Mouse (Mus musculus) cerebellum, postnatal 25 days (tissue): ENCODE data around the gene Prune2.
"Not testable (repeated sequence)": the region's sequence is repeated elsewhere in the genome, so short reads cannot be mapped to it uniquely, and the experiment has no call there.

ENCODE experiments used
- DNase-seq, 2 experiments: peaks; one replicate each; pipeline ENCODE4 v3.0.0; 2021; ENCODE audit warnings: mixed read lengths in 2 of 2

Prune2 gene

DNA sequence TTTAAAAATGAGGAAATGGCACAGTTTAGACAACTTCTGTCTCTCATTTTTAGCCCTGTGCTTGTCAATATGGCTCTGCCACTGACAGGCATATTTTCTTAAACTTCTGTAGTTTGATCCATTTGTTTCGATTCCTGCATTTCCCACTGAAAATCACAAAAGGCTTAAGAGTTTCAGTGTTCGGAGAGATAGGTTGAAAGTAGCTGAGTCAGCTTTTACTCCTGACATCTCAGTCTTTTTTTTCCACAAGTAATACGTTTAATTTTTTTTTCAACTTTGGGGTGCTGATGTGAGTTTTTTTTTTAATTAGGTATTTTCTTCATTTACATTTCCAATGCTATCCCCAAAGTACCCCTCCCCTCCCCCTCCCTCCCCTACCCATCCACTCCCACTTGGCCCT is 174.6 kb downstream of the Prune2 start:
- DNase-seq, result no peak

DNA sequence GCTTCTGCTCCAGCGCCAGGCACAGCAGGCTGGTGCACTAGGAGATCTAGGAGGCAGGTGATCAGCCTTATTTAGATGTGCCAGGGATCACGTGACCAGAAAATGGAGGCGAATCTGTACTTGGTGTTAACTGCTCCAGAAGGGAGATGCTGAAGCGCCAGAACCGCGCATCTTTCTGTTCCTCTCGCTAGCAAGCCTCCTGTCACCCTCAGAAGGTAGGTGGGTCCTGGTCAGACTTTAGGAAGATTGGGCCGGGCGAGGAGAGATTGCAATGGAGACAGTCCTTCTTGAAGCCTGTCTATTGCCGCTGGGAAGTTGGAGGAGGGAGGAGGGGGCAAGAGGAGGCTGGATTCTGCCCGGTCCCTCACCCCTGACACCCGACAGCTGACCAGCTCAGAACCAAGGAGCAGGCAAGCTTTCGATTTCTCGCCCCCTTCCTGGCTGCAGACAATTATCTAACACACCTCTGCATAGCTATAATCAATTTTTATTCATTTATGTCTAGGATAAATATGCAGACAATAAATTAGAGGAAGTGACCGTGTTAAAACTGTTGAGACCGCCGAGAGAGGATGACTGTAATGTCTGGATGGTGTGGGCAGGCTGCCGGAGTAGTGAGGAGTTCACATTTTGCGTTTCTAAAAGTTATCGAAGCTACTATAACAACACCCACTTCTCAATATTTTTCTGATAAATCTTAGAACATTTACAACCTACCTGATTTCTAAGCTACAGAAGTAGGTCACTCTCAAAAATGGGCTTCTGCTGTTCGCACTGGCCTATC is 181.0 kb downstream of the Prune2 start:
- peak; percentile 86 to 89 for DNase-seq

DNA sequence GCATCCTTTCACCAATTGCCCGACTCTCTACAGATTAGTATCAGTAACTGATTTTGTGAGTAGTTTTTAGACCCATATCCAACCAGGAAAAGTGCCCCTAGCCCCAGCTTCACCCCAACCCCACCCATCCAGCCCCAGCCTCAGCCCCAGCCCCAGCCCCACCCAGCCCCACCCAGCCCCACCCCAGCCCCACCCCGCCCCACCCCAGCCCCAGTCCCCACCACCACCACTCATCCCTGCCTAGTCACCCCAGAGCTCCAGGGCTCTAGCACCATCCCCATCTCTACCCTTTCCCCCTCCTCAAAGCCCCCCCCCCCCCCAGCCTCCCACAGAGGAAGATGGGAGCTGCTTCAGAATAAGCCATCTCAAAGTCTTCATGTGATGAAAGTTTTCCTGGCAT is 181.7 kb downstream of the Prune2 start:
- no peak for DNase-seq

DNA sequence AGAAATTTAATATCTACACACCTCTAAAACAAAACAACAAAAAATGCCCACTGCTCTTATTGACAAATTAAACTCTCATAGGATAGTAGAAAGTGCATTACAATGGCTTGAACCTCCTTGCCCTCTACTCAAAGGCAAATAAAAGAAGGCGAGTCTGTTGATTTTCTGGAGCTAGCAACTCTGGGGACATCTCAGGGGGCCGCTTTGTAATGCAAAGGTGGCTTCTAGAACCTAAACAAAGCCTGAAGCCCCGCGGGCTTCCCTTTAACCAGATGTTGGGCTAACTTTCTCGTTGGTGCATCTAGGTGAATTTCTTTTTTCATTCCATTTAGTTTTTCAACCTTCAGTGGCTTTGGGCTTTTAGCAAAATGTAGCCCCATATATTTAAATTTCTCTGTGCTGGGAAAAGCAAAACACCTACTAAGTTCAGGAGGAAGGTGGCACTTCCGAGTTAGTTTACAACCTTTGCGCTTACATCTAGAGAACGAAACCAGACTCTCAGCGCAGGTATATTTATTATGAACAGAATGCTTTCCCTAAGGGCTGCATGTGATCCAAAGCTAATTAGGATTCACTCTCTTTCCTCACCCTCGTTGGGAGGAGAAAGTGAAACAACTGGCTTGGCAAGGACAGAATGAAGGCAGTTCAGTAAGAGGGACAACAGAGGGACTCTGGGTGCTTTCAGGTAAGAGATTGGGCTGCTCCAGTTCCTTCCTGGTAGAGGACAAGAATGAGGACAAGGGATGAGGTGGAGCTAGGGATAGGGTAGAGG is 182.4 kb downstream of the Prune2 start:
- no peak for DNase-seq

DNA sequence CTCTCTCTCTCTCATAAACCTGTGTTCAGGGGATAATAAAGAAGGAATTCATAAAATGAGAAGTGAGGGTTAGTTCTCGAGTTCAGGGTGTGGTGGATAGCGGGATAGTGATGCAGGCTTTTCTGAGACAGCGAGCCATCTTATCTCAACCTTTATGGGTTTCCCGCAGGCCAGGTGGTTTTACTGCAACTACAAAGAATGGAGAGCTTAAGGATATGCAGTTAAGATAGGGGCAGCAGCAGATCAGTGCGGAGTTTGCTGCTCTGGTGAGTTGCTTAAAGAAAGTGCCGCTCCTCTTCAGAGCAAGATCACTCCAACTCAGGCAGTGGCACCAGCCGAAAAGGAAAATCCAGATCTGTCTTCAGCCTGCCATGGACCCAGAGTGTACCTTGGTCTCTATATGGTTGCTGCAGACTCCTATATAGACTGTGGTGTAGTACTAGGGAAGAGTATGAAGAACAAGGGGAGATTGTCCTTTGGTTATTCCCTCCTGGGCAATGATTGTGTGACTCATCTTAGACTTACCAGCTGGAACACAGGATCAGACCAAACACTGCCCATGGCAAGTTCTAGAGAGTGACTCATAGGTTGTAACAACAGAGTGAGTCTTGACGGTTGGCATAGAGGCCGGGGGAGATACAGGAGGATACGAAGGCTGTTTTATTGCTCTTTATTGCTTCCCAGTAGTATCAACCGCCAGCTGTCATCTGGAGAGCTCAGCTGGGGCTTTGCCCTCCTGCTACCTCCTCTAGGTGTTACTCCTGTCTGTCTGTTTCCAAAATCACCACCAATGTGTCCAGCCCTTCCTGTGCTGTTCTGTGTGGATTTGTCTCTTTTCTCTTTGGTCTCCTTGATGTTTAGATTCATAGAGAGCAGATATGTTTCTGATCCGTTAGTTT is 184.3 kb downstream of the Prune2 start:
- no peak for DNase-seq

DNA sequence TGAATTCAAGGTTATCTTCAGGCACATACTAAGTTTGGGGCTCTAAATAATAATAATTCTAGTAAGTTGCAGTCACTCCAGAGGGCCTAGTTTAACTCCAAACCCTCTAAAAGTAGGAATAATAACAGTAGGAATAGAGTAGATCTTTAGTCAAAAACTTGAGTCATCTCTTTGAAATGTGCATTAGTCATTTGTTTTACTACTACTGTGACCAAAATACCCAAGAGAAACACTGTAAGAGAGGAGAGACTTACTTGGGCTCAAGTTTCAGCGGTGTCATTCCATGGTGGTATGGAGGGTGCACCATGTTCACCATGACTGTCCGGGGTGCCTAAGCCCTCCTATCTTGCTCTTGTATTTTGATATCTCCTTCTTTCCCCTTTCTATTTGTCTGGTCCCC is 187.3 kb downstream of the Prune2 start:
- no peak for DNase-seq

DNA sequence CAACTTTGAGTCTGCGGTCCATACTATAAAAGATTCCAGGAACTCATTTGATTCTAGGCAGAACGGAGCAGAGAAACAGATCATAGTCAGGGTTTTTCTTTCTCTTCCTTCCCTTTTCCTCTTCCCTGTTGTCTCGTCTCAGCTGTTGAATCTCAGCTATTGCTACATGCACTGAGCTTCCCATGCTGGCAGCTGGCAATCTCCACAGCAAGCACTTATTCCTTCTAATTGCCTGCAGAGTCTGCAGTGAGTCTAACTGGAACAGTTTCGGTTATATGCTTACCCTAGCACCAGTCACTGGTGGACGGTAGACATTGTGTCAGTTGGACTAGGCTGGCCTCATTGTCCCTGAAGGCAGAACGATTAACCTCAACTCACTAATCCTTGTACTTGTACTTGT is 188.3 kb downstream of the Prune2 start:
- peak in 1 of 2 experiments; percentile 34 for DNase-seq

DNA sequence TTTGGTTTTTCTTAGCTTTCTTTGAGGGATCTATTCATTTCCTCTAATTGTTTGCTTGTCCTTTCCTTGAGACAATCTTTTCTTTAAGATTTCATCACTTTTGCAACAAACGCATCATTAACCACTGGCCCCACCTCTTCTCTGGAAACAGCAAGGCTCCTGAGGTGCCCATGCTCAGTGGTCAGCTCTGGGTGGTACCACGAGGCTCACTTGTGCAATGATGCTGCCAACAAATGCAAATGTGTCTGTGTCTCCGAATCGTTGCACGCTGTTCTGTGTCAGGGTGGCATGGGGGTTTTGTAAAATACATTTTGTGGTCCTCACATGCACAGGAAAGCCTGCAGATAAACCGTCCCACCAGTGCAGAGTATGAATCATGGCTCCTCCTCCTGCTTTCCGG is 194.1 kb downstream of the Prune2 start:
- DNase-seq, result no peak

DNA sequence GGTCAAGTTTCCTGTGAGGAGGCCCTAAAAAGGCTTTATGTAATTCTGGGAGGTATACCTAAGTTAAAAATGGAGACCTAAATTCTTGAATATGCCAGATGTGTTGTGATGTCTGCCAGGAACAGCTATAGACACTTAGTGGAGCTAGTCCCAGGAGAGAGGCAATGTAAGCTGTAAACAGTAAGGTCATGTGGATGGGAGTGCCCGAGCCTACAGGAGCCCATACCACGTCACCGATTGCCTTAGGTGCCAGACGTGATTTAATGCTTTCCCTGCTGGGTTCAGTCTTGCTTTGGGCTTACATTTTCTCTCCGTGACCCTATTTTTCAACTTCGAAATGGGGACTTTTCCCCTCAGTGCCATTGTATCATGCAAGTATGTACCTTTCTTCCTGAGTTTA is 195.9 kb downstream of the Prune2 start:
- no peak for DNase-seq

DNA sequence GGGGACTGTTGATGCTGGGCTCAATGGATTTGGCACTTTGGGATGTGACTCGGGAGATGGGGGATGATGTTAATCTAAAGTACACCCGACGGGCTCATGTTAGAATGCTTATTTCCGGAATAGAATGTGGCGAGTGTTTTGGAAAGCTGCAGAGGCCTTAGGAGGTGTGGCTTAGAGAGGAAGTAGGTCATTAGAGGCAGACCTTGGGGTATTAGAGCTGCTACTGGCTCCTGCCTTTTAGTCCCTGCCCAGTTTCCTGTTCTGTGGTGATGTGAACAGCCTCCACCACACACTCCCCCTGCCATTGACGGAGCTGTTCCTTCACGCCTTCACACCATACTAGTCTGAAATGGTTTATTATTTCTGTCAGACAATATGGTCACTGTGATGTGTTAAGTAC is 196.5 kb downstream of the Prune2 start:
- DNase-seq, result no peak

DNA sequence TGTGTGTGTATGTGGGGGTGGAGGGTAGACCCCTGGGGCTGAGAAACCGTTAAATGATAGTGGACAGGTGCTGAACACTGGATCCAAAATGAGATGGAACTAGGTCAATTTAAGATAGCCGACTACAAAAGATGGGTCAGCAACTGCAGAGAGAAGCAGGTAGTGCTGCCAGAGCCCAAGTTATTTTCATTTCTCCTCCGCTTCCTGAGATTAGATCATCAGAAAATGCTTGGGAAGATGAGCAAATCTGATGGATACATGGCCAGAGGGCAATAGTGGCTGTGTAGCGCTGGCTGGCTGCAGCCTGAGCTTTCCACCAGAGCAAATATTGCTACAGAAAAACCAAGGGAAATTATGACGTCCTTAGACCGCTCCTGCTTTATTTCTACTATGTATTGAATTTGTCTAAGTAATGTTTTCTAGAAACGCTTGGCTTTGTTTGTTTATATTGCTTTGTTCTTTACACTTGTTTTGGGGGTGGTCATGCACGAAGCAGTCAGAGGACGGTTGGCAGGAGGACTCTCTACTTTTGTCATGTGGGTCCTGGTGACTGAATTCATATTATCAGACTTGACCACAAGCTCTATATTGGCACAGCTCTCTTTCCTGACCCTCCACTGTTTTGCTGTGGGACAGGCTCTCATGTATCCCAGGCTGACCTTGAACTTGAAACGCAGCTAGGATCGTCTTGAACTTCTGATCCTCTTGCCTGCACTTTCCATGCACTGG is 198.2 kb downstream of the Prune2 start:
- peak; percentile 48 to 59 for DNase-seq

DNA sequence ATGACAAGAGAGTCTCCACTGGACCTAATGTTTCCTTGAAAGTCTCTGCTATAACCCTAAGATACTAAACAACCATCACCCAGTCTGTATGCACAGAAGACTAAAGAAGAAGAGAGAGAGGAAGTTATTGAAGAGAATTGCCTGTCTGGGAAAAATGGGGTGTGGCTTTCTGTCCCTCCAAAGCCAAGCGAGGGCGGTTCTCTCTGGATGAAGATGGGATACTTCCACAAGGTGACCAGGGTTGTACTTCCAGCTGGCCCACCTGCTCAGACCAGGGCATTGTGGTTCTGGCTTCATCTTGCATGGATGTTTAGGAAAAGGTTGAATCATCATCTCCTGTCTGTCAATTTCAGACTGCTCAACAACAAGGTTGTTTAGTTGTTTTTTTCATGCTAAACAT is 199.3 kb downstream of the Prune2 start:
- DNase-seq, result no peak

DNA sequence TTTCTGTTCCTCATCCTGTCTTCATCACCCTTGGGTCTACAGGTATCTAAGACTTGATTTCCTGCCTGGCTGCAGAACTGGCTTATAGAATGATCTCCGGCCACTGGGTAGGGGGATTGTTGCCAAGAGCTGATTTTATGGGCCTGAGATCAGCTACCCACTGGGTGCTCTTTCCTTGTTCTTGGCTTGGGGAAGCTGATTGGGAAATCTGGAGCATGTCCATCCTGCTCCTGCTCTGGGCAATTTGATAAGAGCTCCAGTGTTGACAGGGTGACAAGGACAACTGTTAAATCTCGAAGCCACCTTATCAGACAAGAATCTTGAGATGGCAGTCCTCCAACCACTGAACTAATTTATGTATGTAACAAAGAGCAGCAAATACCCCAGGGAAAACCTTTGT is 203.8 kb downstream of the Prune2 start:
- peak; percentile 83 for DNase-seq

DNA sequence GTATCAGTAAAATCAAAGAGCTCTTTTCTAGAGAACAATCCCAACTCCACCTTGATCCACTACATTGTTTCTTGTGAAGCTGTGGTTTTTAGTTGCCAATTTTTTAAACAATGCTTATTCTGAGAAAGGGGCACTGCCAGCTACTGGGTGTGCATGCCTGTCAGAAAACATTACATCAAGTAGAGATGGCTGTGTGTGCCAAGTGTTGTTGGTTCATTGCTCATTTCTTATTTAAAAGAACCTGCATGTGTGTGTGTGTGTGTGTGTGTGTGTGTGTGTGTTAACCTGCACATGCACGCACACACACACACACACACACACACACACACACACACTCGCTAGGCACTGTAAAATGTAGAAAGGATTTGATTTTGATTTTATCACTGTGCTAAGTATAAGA is 204.3 kb downstream of the Prune2 start:
- peak; percentile 66 to 79 for DNase-seq

DNA sequence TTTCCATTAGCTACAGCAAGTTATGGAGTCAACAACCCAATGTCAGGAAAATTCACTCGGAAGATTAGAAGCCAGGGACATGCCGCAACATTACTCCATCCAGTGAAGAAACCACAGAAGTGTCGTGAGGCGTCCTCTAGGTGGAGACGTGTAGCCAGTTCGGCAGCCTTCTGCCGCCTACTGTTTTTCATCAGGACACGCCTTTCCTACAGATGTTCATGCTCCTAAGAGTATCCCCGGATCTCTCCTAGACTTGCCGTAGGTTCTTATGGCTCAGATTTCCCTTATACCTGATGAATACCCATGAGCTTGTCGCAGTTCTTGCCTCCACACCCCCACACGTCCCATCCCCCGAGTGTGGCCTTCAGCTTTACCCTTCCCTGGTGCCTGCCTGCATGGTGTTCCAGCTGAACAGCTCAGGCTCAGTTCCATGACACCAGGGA is 207.6 kb downstream of the Prune2 start:
- peak; percentile 45 to 47 for DNase-seq

DNA sequence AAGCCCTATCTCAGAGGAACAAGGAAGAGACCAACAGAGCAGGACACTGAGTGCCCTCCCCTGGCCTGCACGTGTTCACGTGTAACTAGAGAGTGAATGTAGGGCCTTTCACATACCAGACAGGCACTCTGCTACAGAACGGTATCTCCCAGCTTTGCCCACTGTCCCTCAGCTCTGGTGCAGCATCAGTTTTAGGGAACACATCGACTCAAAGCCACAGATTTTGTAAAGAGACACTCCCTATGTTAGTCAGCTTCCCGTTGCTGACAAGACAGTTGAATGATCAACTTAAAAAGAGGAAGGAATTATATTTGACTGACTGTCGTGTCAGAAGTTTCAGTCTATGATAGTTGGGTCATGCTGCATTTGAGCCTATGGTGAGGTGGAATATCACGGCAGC is 210.4 kb downstream of the Prune2 start:
- DNase-seq, result no peak

DNA sequence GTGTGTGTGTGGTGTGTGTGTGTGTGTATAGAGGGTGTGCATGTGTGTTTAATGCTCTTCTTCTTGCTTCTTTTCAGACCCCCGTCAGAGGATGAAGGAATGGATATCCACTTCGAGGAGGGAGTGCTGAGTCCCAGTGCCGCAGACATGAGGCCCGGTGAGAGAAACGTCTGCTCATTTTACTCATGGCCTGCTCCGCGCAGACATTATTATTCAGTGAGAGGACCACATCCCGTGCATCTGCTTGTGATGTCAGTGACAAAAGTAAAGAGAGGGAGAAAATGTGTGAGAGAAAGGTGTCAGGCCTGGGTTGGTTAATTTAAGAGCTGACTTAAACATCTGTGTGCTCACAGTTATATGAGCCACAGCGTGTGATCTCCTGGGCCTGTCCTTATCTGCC is 212.3 kb downstream of the Prune2 start:
- no peak for DNase-seq

DNA sequence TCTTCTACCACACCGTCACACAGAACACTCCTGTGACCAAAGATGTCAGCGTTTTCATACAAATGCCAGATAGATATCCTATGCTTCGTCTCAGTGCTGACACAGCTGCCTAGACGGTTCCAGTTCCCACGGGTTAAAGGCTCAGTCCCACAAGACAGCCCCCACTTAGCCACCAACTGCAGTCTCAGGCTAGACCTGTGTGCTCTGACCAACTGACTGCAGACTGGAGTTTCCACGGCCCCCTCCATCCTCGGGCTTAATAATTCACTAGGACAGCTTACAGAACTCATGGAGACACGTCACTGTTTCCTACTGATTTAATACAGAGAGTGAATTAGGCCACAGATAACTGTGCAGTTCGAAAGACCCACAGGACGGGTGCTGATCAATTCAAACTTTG is 213.8 kb downstream of the Prune2 start:
- DNase-seq, result no peak

DNA sequence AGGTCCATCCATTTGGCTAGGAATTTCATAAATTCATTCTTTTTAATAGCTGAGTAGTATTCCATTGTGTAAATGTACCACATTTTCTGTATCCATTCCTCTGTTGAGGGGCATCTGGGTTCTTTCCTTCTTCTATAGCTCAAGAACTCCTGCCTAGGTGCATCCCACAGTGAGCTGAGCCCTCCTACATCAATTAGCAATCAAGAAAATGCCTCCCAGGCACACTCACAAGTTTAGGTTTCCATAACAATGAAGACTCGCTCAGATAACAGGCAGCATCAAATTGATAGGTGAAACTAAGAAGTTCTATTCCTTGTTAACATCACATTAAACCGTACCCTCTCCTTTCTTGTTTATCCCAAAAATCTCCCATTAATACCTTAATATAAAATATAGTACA is 218.6 kb downstream of the Prune2 start:
- not testable (repeated sequence) for DNase-seq

DNA sequence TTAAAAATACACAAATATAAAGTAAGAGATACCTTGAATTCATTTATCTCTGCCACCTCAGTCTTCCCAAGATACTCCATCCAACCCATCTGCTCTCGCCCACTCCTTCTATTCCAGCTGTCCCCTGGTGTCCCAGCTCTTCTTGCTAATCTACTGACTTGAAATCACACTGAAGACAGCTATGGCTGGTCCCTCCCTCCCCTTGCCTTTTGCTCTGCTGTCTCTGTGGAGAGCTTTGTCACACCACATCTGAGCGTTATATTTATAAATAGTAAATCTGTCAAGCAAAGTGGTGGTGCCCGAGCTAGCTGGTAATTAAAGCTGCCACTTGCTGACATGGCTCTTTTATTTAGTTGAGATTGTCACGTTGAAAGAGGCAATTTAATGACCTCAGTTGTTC is 224.6 kb downstream of the Prune2 start:
- DNase-seq, result no peak

DNA sequence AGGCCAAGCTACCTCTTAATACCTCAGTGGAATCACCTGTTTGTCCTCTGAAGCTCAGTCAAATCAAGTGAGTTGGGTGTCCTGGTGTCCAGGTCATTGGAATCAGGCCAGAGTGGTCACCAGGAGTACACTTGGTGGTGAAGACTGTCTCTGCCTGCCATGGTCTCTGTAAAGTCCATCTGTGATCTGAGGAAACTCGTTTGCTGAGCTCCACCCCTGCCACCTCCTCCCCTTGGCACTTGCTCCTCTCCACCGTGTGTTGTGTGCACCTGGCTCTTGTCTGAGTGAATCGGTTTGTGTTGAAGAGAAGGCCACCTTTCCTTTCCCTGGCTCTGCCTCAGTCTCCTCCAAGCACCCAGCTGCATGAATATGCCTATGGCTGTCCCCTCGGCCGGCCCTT is 238.8 kb downstream of the Prune2 start:
- peak; percentile 59 for DNase-seq

DNA sequence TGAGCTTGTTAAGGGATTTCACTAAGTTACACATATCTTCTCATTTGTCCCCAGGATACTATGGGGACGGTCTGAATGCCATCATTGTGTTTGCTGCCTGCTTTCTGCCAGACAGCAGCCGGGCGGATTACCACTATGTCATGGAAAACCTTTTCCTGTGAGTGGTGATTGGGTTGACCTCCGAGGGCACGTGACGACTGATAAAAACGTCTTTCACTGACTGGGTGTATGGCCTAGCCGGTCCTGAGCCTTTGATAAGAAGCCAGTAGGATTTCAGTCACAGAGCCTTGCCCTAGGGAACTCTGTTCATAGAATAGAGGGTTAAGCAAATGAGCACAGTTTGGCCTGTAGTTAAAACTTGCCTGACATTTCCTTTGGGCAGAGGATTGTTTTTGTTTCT is 243.1 kb downstream of the Prune2 start:
- DNase-seq, result no peak

DNA sequence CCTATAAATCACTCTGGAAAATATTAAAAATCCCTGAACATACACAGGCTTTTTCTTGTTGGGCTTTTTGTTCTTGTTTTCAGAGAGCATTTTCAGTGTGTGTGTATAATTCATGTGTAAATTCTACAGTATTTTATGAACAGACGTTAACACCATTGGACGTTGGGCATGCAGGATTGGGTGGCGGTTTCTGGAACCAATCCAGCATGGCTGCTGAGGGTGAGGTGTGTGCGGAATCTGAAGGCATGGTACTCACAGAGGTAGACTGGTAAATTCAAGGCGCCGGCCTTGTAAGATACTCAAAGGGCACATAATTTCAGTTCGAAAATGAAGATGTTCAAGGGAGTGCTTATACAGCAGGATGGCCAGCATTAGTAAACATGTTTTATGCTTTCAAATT is 251.2 kb downstream of the Prune2 start:
- peak; percentile 61 to 78 for DNase-seq
